Mouse (Mus musculus) left cerebral cortex, postnatal 4 days (tissue): ENCODE results near the gene Kmt2d. TPM values are rescaled to one million over a fixed set of nuclear protein-coding genes. Genes with fewer than 3 reads are reported as not detected.
"Not testable (repeated sequence)": the region's sequence is repeated elsewhere in the genome, so short reads cannot be mapped to it uniquely, and the experiment has no call there.

Experiments
- DNase-seq: peaks from one replicate; pipeline ENCODE4 v3.0.0-alpha.2; 2022
- intact Hi-C: fragments of 180-260 bp; cut with DNase I; formaldehyde crosslinking; loops from one replicate; pipeline ENCODE4 v1.15.1; 2025
- total RNA-seq, 2 experiments: library from RNA; stranded (reverse); gene quantifications; 2 replicates each; pipeline ENCODE4 v1.2.3; 2021

The Kmt2d gene
- total RNA-seq, 2 experiments from 2014 or later = 74.2 to 74.4 TPM

- intact Hi-C loops = loop anchor here (5.0 kb wide), 1 partner anchor 33 kb away; no protein-coding TSS in a partner anchor
- no peak for DNase-seq
Measured at GRCm38 (mm10) chr15:98834059-98834458, 36.9 kb downstream of the Kmt2d start.

DNA sequence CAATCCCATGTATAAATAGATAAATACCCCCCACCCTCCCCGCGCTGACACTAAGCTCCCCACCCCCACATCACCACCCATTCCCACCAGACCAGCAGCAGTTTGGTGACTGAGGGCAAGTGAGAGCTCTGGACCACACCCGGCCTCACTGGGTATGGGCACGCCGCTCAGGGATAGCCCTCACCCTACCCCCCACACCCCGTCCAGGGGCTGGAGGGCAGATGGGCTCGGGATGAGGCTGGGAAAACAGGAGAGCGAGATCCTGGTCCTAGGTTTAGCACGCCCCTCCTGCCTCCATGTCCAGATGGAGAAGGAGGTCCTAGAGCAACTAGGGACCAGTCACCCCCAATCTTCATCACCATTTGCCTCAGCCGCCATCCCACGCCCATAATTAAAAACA, 37.7 kb downstream of the Kmt2d start:
- intact Hi-C loops = loop anchor here (5.0 kb wide), 1 partner anchor 34 kb away; no protein-coding TSS in a partner anchor
- DNase-seq = no peak

GRCm38 (mm10) chr15:98832161-98833058, 38.6 kb downstream of the Kmt2d start:
- intact Hi-C loops = loop anchor here (5.0 kb wide), 1 partner anchor 35 kb away; no protein-coding TSS in a partner anchor
- DNase-seq = no peak

- no peak for DNase-seq
- intact Hi-C loops = loop anchor here (5.0 kb wide), 1 partner anchor 36 kb away; no protein-coding TSS in a partner anchor
Measured at GRCm38 (mm10) chr15:98831684-98832035, 39.3 kb downstream of the Kmt2d start.

DNA sequence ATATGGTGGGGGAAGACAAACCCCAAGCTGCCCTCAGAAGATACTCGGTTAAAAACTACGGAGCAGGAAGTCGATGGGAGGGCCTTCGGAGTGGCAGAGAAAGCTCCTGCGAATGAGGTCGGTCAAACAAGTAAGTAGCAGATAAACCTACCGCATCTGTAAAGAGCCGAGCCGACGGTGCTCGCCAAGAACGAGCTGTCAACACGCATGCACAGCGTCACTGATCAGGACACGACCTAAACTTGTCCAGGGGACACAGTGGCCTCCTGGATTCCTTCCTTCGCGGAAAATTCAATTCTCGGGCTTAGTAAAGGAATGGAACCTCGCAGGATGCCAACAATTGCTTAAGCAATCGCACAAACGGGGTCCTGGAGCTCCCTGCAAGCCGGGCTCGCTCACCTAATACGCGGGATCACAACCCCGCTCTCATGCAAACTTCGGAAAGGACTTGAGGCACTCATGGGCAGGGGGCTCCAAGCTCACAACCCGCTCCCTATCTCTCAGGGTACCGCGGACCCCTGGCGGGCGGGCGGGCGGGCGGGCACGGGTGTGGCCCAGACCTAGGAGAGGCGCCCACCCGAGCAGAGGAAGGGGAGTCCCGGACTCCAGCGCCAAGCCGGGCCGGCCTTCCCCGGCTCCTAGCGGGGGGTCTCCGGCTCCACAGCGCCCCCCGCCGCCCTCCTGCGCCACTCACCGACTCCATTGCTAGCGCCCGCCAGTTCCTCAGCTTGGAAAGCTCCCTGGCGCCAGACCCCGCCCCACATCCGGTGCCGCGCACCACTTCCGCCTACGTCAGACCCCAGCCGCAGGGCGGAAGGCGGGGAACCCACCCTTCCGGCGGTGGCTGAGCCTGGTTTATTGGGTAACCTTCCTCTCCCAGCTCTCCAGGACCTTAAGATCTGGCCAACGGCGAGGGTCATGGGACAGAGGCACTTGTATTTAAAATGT, 40.0 kb downstream of the Kmt2d start, which contains the start of gene Prkag1:
Gene Prkag1 (minus strand): TSS at position 786 of the 948 bp plus-strand sequence.
- intact Hi-C loops = loop anchor here (5.0 kb wide), 1 partner anchor 36 kb away; no protein-coding TSS in a partner anchor
- DNase-seq = peak; percentile 97

DNA sequence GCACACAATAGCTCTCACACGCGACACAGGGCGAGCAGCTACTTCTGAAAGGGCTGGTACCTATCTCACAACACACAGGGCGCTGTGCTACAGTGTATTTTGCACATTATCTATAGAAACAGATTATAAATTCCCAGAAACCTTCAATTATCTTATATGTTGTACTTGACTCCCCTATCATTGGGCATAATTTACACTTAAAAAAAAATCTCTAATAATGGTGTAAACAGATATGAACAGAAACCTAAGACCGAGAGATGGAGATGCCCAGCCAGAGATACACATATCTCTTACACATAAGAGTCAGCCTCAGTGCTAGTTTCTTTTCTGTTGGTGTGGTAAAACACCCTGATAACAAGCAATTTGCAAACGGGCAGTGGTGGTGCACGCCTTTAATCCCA, 43.4 kb downstream of the Kmt2d start:
- intact Hi-C loops = no loop called here
- no peak for DNase-seq

DNA sequence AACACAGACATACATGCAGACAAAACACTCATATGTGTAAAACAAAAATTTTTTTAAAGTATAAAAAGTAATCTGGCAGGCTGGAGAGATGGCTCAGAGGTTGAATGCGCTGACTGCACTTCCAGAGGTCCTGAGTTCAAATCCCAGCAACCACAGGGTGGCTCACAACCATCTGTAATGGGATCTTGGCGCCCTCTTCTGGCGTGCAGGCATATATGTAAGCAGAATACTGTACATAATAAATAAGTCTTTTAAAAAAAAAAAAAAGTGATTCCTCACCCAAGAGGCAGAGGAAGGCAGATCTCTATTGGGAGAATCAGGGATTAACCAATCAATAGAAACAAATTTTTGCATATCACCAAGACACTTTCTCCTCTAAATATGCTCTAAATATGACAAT, 47.6 kb downstream of the Kmt2d start:
- intact Hi-C loops = no loop called here
- DNase-seq = no peak

GRCm38 (mm10) chr15:98822147-98822546, 48.9 kb downstream of the Kmt2d start:
- intact Hi-C loops = no loop called here
- no peak for DNase-seq

DNA sequence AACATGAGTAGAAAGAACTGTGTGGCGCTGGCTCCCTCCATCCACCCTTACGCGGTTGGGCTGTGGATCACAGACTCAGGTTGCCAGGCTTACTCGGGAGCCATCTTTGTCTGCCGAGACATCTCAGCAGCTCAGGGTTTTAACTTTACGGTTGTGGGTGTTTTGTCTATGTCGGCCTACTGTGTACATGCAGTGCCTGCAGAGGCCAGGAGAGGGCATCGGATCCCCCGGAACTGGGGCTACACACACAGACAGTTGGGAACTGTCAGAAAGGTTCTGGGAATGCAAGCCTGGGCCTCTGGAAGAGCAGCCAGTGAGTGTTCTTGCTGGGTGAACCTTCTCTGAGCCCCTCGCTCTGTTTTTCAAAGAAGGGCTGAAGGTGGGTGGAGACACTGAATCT, 49.6 kb downstream of the Kmt2d start:
- DNase-seq = no peak
- intact Hi-C loops = no loop called here

GRCm38 (mm10) chr15:98820937-98821336, 50.1 kb downstream of the Kmt2d start:
- intact Hi-C loops = no loop called here
- DNase-seq = no peak

DNA sequence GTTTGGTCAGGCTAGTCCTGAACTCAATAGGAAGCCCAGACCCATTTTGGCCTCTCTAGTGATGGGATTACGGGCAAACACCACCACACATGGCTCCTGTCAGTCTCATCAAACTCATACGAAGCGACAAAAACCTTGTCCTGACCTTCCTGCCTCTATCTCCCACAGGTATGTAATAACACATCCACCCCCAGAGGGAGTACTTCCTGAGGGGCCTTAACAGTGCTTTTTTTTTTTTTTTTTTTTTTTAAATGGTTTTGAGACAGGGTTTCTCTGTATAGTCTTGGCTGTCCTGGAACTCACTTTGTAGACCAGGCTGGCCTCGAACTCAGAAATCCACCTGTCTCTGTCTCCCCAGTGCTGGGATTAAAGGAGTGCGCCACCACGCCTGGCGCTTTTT, 52.8 kb downstream of the Kmt2d start:
- no peak for DNase-seq
- intact Hi-C loops = no loop called here

GRCm38 (mm10) chr15:98812741-98813424, 58.1 kb downstream of the Kmt2d start:
- DNase-seq = no peak
- intact Hi-C loops = no loop called here

DNA sequence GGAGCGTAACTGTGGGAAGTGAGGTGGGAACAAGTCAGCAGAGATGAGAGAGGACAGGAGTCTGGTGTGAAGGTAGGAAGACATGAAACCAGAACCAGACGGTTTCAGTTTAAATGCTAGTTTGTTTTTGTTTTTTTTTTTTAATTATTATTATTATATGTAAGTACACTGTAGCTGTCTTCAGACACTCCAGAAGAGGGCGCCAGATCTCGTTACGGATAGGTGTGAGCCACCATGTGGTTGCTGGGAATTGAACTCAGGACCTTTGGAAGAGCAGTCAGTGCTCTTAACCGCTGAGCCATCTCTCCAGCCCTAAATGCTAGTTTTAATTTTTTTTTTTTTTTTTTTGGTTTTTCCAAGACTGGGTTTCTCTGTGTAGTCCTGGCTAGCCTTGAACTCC, 60.8 kb downstream of the Kmt2d start:
- DNase-seq, intact Hi-C loops: not testable (repeated sequence)

DNA sequence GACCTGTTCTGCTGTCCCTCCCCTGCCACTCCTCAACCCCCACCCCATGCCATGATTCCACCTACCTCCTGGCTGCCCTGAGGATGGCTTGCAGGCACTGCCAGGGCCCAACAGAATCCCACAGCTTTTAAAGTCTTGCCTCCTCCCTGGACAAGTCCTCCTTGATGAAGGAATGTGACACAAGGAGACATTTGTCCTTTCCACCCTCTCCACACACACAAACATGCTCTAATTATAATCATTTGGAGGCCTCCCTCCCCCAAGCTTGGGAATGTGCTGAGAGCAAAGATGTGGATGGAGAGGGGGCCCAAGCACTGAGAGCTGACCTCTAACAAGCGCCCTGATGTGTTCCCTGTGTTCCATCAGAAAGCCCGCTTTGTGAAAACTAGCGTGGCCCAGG, 61.6 kb downstream of the Kmt2d start, which contains the start of gene Ddn:
Gene Ddn (minus strand): TSS at position 101 of the 400 bp plus-strand sequence.
- no peak for DNase-seq
- intact Hi-C loops = no loop called here

DNA sequence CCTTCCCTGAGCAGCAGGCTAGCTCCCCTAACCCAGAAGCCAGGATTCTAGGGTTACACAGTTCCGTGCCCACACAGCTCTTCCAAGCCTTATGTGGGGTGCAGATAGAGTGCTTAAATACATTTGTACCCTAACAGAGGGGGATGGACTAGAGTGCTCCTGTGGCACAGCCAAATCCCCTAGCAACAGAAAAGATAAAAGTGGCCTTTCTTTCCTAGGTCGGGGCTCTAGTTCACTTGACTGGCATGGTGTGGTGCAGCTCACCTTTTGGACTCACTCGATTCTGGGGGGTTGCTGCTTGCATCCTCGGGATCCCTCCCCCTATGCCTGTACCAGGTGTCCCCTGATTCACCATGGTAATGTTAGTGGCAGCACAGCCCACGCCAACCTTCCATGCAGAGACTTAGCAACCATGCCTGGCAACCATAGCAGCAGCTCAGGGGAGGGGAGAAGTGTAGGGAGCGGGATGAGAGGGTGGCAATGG, 62.3 kb downstream of the Kmt2d start:
- no peak for DNase-seq
- intact Hi-C loops = no loop called here

- peak; percentile 44 for DNase-seq
- intact Hi-C loops = no loop called here
Measured at GRCm38 (mm10) chr15:98807895-98808650, 62.9 kb downstream of the Kmt2d start.

- DNase-seq = no peak
Measured at GRCm38 (mm10) chr15:98806809-98807770, 63.9 kb downstream of the Kmt2d start.

DNA sequence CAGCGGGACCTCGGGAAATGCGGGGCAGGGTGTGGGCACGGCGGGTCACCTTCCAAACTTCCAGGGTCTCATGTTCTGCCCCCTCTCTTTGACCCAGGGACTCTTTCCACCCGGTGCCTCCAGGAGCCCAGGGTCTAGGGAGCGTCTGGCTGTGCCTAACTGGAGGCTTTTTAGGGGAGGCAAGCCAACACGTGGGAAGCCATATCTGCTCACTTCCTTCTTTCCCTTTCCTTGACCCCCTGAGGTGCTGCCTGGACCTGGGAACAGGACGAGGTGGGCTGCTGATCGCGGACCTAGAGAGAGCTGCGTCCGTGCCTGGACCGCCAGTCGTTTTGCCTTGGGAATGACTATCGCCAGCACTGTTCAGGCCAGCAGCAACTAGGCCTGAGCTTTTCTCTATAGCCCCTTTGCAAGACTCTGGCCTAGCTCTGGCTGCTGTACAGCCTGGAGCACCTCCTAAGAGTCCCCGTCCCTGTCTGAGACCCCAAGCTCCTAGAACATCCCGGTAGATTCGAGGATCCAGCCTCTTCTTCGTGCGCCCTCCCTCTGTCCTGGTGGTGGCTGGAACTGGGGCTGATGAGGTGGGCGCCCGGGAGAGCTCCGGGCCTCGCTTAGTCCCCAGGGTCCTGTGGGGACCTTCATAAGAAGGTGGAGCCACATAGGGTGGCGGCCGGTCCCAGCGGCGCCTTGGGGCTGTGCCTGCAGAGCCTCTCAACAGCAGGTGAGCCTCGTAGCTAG, 64.8 kb downstream of the Kmt2d start:
- DNase-seq = no peak
- intact Hi-C loops = no loop called here

More at GRCm38 (mm10) chr15:98806809-98807770, 63.9 kb downstream of the Kmt2d start:
- intact Hi-C loops = no loop called here
